Mouse (Mus musculus) left cerebral cortex, adult 8-10 months (tissue): ENCODE measurements around the gene Cpeb1. TPM values are rescaled to one million over a fixed set of nuclear protein-coding genes. Genes with fewer than 3 reads are reported as not detected.
"Not testable (repeated sequence)": the region's sequence is repeated elsewhere in the genome, so short reads cannot be mapped to it uniquely, and the experiment has no call there.

Experiments used
- DNase-seq, 2 experiments: peaks; one replicate each; pipeline ENCODE4 v3.0.0; 2022; ENCODE audit warnings: low spot score in 2 of 2
- total RNA-seq, 4 experiments: library from RNA; stranded (reverse); gene quantifications; 2 replicates each; pipeline ENCODE4 v1.2.4; 2022

The Cpeb1 gene
- 100 to 1,000 TPM in 1 of 4 experiments, 10 to 100 TPM in 3; 90.7 to 103 (median 99.6) TPM for total RNA-seq

- DNase-seq = peak; percentile 58 to 71
Observed at GRCm38 (mm10) chr7:81455155-81455651, at the start of gene Cpeb1. Gene Cpeb1 (minus strand): TSS chr7:81455465.

GRCm38 (mm10) chr7:81501050-81501449 is 45.8 kb upstream of the Cpeb1 start:
- DNase-seq = no peak

- DNase-seq = no peak
Observed at GRCm38 (mm10) chr7:81498181-81498580, 42.9 kb upstream of the Cpeb1 start, which contains the start of gene BC048679. Gene BC048679 (minus strand): TSS chr7:81498281.

- no peak for DNase-seq
Observed at GRCm38 (mm10) chr7:81497171-81497570, 41.9 kb upstream of the Cpeb1 start.

- peak; percentile 66 to 78 for DNase-seq
Observed at GRCm38 (mm10) chr7:81493331-81494021, 38.2 kb upstream of the Cpeb1 start, which contains the start of gene Ap3b2. Gene Ap3b2 (minus strand): TSS chr7:81493925.

GRCm38 (mm10) chr7:81492628-81493027 is 37.4 kb upstream of the Cpeb1 start:
- DNase-seq = no peak

GRCm38 (mm10) chr7:81489649-81490048 is 34.4 kb upstream of the Cpeb1 start:
- no peak for DNase-seq

- no peak for DNase-seq
Observed at GRCm38 (mm10) chr7:81480800-81481199, 25.5 kb upstream of the Cpeb1 start.

GRCm38 (mm10) chr7:81479531-81480090 is 24.3 kb upstream of the Cpeb1 start:
- no peak for DNase-seq

- not testable (repeated sequence) for DNase-seq
Observed at GRCm38 (mm10) chr7:81478261-81478660, 23.0 kb upstream of the Cpeb1 start.

GRCm38 (mm10) chr7:81476833-81477232 is 21.6 kb upstream of the Cpeb1 start:
- DNase-seq = no peak

- peak in 1 of 2 experiments; percentile 61 for DNase-seq
Observed at GRCm38 (mm10) chr7:81475221-81475620, 20.0 kb upstream of the Cpeb1 start.

- DNase-seq = no peak
Observed at GRCm38 (mm10) chr7:81464906-81465450, 9.7 kb upstream of the Cpeb1 start.

GRCm38 (mm10) chr7:81464116-81464515 is 8.9 kb upstream of the Cpeb1 start:
- DNase-seq = no peak

- DNase-seq = no peak
Observed at GRCm38 (mm10) chr7:81462815-81463214, 7.5 kb upstream of the Cpeb1 start.

- peak in 1 of 2 experiments; percentile 73 for DNase-seq
Observed at GRCm38 (mm10) chr7:81454331-81455039, 780 bp downstream of the Cpeb1 start.

- DNase-seq = peak in 1 of 2 experiments; percentile 46
Observed at GRCm38 (mm10) chr7:81453443-81454274, 1.6 kb downstream of the Cpeb1 start.

GRCm38 (mm10) chr7:81452971-81453441 is 2.3 kb downstream of the Cpeb1 start:
- peak in 1 of 2 experiments; percentile 57 for DNase-seq

- no peak for DNase-seq
Observed at GRCm38 (mm10) chr7:81398957-81399356, 56.3 kb downstream of the Cpeb1 start.

- DNase-seq = no peak
Observed at GRCm38 (mm10) chr7:81379363-81379762, 75.9 kb downstream of the Cpeb1 start.
